Mouse (Mus musculus) heart, embryonic 11.5 days (tissue): Measurements from ENCODE around the gene Apol7c. TPM values are rescaled to one million over a fixed set of nuclear protein-coding genes. Genes with fewer than 3 reads are reported as not detected.
A peak's percentile ranks its signal among the peaks of the same experiment; 100 is the strongest.
"Not testable (repeated sequence)": the region's sequence is repeated elsewhere in the genome, so short reads cannot be mapped to it uniquely, and the experiment has no call there.

Experiments used
- ATAC-seq: fragments of 200-750 bp; cut with Nextera tagmentation; replicated peaks from 2 replicates; pipeline ENCODE4 v1.8.0; 2017; ENCODE audit warnings: moderate library complexity; ENCODE audit not compliant: insufficient number of reproducible peaks, low FRiP score, low TSS enrichment
- H3K27ac ChIP-seq: fragments of 300-500 bp; sonication (generic); 2 replicates; pipeline ENCODE4 v1.5.1; 2014; ENCODE audit warnings: mild to moderate bottlenecking, low read depth, low read length
- H3K27me3 ChIP-seq: fragments of 300-500 bp; sonication (generic); 2 replicates; pipeline ENCODE4 v1.6.1; 2014; ENCODE audit warnings: mild to moderate bottlenecking, low read length, mixed read lengths; ENCODE audit not compliant: control insufficient read depth, insufficient read depth
- H3K36me3 ChIP-seq: fragments of 300-500 bp; sonication (generic); 2 replicates; pipeline ENCODE4 v1.6.1; 2014; ENCODE audit warnings: mild to moderate bottlenecking, low read length, moderate library complexity, mixed read lengths; ENCODE audit not compliant: control insufficient read depth, insufficient read depth
- H3K4me1 ChIP-seq: fragments of 300-500 bp; sonication (generic); 2 replicates; pipeline ENCODE4 v1.6.1; 2014; ENCODE audit warnings: low read length; ENCODE audit not compliant: control insufficient read depth, insufficient read depth
- H3K4me2 ChIP-seq: fragments of 300-500 bp; sonication (generic); 2 replicates; pipeline ENCODE4 v1.6.1; 2014; ENCODE audit warnings: mild to moderate bottlenecking, moderate library complexity
- H3K4me3 ChIP-seq: fragments of 300-500 bp; sonication (generic); 2 replicates; pipeline ENCODE4 v1.5.1; 2014; ENCODE audit warnings: low read depth, low read length
- H3K9ac ChIP-seq: fragments of 300-500 bp; sonication (generic); 2 replicates; pipeline ENCODE4 v1.6.1; 2014; ENCODE audit warnings: mild to moderate bottlenecking, low read depth, low read length, moderate library complexity
- H3K9me3 ChIP-seq: fragments of 300-500 bp; sonication (generic); replicated peaks from 2 replicates; pipeline ENCODE4 v1.6.1; 2016; ENCODE audit warnings: low read length; ENCODE audit not compliant: control insufficient read depth
- WGBS: fragments of 180-500 bp; shearing (Covaris S2); extraction: QIAGEN DNeasy Blood & Tissue Kit; methylation state at CpG from one replicate; pipeline ENCODE4 v1.1.7; 2014; ENCODE audit not compliant: insufficient replicate concordance; 5-methylcytosine and 5-hydroxymethylcytosine counted together
- polyA plus RNA-seq: library from polyadenylated mRNA; unstranded; fragments of >200 nt; fragmentation: Nextera tagmentation; extraction: Ambion mirVana; gene quantifications from 2 replicates; pipeline ENCODE4 v1.2.1, GENCODE M21; 2014

Apol7c gene
- polyA plus RNA-seq = not detected in 2 replicates

DNA sequence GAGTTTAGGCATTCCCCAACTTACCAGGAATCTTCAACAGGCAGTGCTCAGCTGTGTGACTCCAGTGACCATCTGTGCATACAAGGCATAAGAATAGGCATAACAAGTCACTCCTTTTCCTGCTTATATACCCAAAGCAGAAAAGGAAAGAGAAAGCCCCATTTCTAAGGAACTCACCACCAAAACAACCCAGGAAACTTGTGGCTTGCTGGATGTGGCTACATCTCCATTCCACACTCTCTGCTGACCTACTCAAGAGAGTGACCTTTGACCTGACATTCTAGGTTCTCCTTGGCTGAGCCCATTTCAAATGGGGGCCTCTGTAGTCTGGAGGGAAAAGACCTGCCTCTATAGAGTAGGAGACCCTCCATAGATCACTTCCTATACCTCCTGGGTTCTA is at the start of gene Apol7c:
TSS of gene Apol7c (minus strand) at position 101 of the 400 bp plus-strand sequence.
- no peak within 1 kb of the TSS for H3K27ac ChIP-seq
- no peak within 1 kb of the TSS for H3K4me3 ChIP-seq
- H3K36me3 ChIP-seq = no peaks in the 10 kb centered on the region
- no peaks in the 10 kb centered on the region for H3K9me3 ChIP-seq
- no peaks in the 10 kb centered on the region for H3K4me1 ChIP-seq
- H3K4me2 ChIP-seq = no peak within 1 kb of the TSS
- ATAC-seq = no peak
- H3K9ac ChIP-seq = no peak within 1 kb of the TSS
- H3K27me3 ChIP-seq = no peaks in the 10 kb centered on the region

DNA sequence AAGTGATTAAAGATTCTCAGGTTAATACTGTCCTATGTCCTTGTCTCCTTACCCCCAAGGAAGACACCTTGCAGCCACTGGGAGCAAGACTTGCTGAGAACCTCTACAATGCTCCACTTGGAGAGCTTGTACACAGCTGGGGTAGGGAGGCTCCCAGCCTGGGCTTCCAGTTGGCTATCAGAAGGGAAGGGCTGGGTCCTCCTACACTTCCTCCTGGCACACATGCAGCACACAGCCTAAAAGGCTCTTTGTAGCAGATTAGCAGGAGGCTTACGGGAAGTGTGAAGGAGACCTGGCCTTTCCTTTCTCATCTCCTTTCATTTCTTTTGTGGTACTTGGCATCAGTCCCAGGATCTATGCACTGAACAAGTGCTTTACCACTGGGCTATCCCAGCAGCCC is 48.6 kb upstream of the Apol7c start:
- Histone ChIP-seq H3K9ac (no peak overlapping the region), H3K9me3 (peaks cover 9% of the 10 kb centered on the region), H3K4me3 (no peak overlapping the region), H3K27ac (0 out of 2 replicates have a peak overlapping the region, but pooled peaks have one; percentile 36), H3K27me3 (no peaks in the 10 kb centered on the region), H3K36me3 (no peaks in the 10 kb centered on the region), H3K4me2 (no peak overlapping the region), H3K4me1 (no peaks in the 10 kb centered on the region)
- peak; percentile 55; the same call in 1 of the 2 replicates for ATAC-seq
- WGBS = 52% methylated on average over 1 of the region's 1 CpGs

DNA sequence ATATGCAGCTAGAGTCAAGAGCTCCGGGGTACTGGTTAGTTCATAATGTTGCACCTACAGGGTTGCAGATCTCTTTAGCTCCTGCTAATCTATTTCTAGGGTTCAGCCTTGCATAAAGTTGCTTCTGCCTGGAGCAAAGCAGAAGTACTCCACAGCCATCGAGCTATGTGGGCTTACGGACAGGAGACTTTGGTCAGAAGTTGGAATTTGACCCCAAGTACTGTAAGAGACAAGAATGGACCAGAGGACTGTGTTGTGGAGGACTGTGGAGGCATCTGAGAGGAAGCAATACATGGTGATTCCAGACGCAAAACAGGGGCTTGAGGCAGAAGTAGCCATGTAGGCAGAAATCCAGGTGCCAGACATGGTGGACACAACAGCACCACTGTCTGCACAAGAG is 46.2 kb upstream of the Apol7c start:
- H3K27me3 ChIP-seq = no peaks in the 10 kb centered on the region
- no peak overlapping the region for H3K27ac ChIP-seq
- no peak overlapping the region for H3K4me3 ChIP-seq
- peaks cover 9% of the 10 kb centered on the region for H3K9me3 ChIP-seq
- no peaks in the 10 kb centered on the region for H3K4me1 ChIP-seq
- H3K9ac ChIP-seq = no peak overlapping the region
- no peaks in the 10 kb centered on the region for H3K36me3 ChIP-seq
- no peak for ATAC-seq
- 82% methylated on average over 4 of the region's 4 CpGs for WGBS
- H3K4me2 ChIP-seq = no peak overlapping the region

DNA sequence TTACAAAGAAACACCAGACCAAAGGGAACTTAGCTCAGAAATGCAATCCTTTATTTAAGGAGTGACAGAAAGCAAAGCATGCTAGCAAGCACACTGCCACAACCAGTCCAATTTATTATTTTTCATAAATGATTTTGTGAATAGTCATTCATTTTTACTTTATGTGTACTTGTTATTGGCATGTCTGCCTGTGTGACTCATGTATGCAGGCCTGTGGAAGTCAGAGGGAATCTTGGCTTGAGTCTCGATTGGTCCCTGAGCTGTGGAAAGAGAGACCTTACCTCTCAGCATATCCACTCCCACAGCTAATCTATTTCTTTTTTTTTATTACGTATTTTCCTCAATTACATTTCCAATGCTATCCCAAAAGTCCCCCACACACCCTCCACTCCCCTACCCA is 45.7 kb upstream of the Apol7c start:
- 86% methylated on average over 2 of the region's 2 CpGs for WGBS
- Histone ChIP-seq H3K27ac (no peak overlapping the region), H3K27me3 (no peaks in the 10 kb centered on the region), H3K9ac (no peak overlapping the region), H3K4me2 (no peak overlapping the region), H3K4me1 (no peaks in the 10 kb centered on the region), H3K4me3 (no peak overlapping the region), H3K36me3 (no peaks in the 10 kb centered on the region), H3K9me3 (peaks cover 6% of the 10 kb centered on the region)
- no peak for ATAC-seq

DNA sequence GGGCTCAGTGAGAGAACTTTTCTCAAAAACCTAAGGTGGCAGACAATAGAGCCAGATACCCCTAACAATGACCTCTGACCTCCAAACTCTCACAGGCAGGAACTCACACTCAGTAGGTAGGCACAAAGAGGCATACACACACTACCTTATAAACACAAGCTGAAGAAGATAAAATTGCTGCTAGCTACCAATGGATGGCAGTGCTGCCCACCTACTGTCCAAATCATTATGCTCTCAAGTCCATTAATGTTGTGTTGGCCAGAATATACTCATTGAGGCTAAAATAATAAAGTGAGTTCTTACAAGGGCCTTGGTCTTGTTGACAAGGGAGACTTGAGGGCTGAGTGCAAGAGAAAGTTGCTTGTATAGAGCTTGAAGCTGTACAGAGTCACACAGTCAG is 30.1 kb upstream of the Apol7c start:
- H3K9me3 ChIP-seq = no peaks in the 10 kb centered on the region
- no peak overlapping the region for H3K9ac ChIP-seq
- ATAC-seq = no peak
- no peak overlapping the region for H3K27ac ChIP-seq
- no peaks in the 10 kb centered on the region for H3K27me3 ChIP-seq
- no peaks in the 10 kb centered on the region for H3K4me1 ChIP-seq
- H3K36me3 ChIP-seq = no peaks in the 10 kb centered on the region
- H3K4me3 ChIP-seq = no peak overlapping the region
- H3K4me2 ChIP-seq = no peak overlapping the region

DNA sequence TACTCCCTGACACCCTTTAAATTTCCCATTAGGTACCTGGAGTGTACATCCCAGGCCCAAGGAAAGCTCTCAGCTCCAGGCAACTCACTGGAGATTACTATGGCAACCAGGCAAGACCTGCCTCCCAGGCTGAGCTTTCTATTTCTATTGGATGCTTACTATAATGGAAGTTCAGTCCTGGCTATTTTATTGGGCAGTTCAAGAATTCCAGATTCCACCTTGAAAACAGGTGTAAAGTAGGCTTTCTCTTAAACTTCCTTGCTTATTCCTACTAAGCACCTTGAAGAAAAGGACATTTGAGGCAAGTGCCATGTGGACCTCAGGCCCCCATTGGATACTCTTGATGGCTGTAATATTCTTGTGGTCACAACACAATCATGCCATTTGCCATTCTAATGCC is 28.7 kb upstream of the Apol7c start, which contains the start of gene 1700025B11Rik:
TSS of gene 1700025B11Rik (minus strand) at position 101 of the 400 bp plus-strand sequence.
- no peak for ATAC-seq
- Histone ChIP-seq H3K9me3 (no peaks in the 10 kb centered on the region), H3K27ac (no peak within 1 kb of the TSS), H3K9ac (no peak within 1 kb of the TSS), H3K36me3 (no peaks in the 10 kb centered on the region), H3K4me2 (no peak within 1 kb of the TSS), H3K27me3 (no peaks in the 10 kb centered on the region), H3K4me1 (no peaks in the 10 kb centered on the region), H3K4me3 (no peak within 1 kb of the TSS)

DNA sequence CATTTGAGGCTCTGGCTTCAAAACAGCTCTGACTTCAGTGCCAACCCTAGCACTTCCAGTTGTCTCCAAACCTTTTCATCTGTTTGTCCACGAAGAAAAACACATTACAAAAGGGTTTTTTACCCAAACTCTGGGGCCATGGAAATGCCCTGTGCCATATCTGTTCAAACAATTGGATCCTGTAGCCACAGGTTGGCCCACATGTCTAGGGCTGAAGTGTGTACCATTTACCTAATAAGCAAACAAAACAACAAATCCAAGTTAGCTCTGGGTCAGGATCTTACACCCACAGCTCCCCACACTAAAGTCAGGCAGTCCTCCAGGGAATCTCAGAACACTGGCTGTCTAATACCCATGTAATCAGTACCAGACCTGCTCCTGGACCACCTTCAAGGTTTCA is 6.1 kb upstream of the Apol7c start:
- H3K27me3 ChIP-seq, ATAC-seq, H3K4me1 ChIP-seq, H3K9ac ChIP-seq, H3K4me3 ChIP-seq, H3K4me2 ChIP-seq, H3K27ac ChIP-seq, H3K9me3 ChIP-seq, H3K36me3 ChIP-seq: not testable (repeated sequence)
- 38% methylated on average over 1 of the region's 1 CpGs for WGBS

DNA sequence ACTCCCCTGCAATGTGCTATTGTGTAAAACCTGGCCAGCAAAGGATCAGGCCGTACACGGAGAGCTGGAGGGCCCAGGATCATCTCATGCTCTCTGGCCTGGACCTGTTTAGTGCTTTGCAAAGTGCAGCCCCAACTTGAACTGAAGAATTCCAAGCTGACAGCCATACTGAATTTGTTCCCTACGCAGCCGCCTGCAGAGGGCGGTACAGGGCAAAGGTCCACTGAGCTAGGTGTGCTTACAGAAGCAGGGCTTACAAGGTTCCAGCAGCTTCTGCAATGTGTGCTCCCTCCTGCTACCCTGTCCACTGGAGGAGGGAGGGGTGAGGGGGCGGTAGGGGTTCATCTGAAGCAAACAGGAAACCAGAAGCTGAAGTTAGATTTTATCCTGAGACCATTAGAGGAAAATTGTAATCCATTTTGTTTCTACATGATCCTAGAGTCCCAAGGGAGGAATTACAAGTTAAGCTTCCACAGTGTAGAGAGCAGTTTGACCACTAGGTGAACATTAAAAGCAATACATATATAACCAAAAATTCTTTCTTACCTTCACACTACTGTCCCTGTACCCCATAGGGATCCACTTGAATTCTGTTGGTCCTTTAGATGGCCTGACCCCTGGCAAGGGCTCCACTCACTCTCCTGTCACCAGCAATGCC is 9.8 kb downstream of the Apol7c start:
- H3K27me3 ChIP-seq, ATAC-seq, H3K4me3 ChIP-seq, H3K9ac ChIP-seq, H3K4me2 ChIP-seq, H3K9me3 ChIP-seq, H3K4me1 ChIP-seq, H3K36me3 ChIP-seq, H3K27ac ChIP-seq: not testable (repeated sequence)
- WGBS = 14% methylated on average over 6 of the region's 6 CpGs

DNA sequence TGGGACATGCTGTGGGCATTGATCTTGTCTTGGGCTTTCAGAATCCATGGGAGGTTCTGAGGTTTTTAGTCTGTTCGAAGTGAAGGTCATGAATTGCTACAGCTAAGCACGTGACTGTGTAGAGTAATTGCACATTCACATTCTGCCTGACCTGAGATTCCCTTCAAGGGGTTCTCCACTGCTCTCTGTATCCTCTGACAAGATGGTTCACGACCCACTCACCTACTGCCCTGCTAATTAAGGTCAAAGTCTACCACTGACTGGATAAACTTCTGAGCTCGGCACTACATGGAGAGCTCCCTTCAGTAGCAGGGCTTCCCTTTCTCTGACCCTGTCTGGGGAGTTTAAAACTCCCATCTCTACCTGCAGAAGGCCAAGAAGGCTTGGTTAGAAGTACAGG is 12.5 kb downstream of the Apol7c start:
- not testable (repeated sequence) for H3K27ac ChIP-seq, H3K27me3 ChIP-seq, H3K36me3 ChIP-seq, H3K4me2 ChIP-seq, H3K4me1 ChIP-seq, H3K9me3 ChIP-seq, ATAC-seq, H3K9ac ChIP-seq, H3K4me3 ChIP-seq
- 63% methylated on average over 4 of the region's 4 CpGs for WGBS
